Comparison of ENCODE assay signal across 9 mouse cellular contexts in genomic region chr11:103381956-103382613, GRCm38 (mm10). TPM values are rescaled to one million over a fixed set of nuclear protein-coding genes. Genes with fewer than 3 reads are reported as not detected.
A peak's percentile ranks its signal among the peaks of the same experiment; 100 is the strongest.
DNase-seq lines count a peak whose midpoint lies in the region; ATAC-seq and TF ChIP-seq lines count a peak whose summit lies in the region.
"Had no signal": no experiment of that assay in that cellular context is flagged by ENCODE, and none has a peak within 500 bp of the region (broad histone marks: within the 10 kb centered on the region; RNA-seq: fewer than 3 reads in every experiment).

No protein-coding gene starts in this region.

- WGBS in stomach, embryonic 16.5 days = 42% methylated on average over 5 of the region's 5 CpGs
- WGBS in forebrain, embryonic 12.5 days = 84% methylated on average over 5 of the region's 5 CpGs

- H3K4me1 ChIP-seq in cortical plate, adult 2 months (ENCODE audit: control insufficient read depth, insufficient read depth, low read length) = peaks cover 10% of the 10 kb centered on the region
- H3K4me1 ChIP-seq in stomach, embryonic 16.5 days (ENCODE audit: control insufficient read depth, insufficient read depth, low read length) = peaks cover 10% of the 10 kb centered on the region
- no peaks in the 10 kb centered on the region for H3K4me1 ChIP-seq in forebrain, embryonic 12.5 days
- H3K4me1 ChIP-seq: neural tube, embryonic 12.5 days had no signal

- ATAC-seq in stomach, embryonic 16.5 days (ENCODE audit: insufficient read depth, low FRiP score) = peak; percentile 91
- no peak for ATAC-seq in forebrain, embryonic 12.5 days (ENCODE audit: low FRiP score)

- TF ChIP-seq POLR2A in cortical plate, adult 2 months (IDR thresholded peaks at IDR 0.05; ENCODE audit: extremely low read depth, insufficient read depth, low read length) = no peak

- H3K9ac ChIP-seq in stomach, embryonic 16.5 days (ENCODE audit: low read length) = no peak overlapping the region
- H3K9ac ChIP-seq in forebrain, embryonic 12.5 days = no peak overlapping the region
- H3K9ac ChIP-seq: neural tube, embryonic 12.5 days had no signal

- peak; percentile 54 to 81 for DNase-seq in urinary bladder, adult 18-20 months (ENCODE audit: low spot score in 2 of 2)
- no peak for DNase-seq in urinary bladder, postnatal 4 days (ENCODE audit: low spot score in 2 of 2)
- DNase-seq in heart, postnatal 4 days = peak; percentile 80
- DNase-seq in lung, adult 18-20 months = peak; percentile 89 to 92
- DNase-seq in cerebellum, postnatal 10 days = no peak

- H3K4me3 ChIP-seq in cortical plate, adult 2 months (ENCODE audit: insufficient read depth, low read length) = no peak overlapping the region
- no peak overlapping the region for H3K4me3 ChIP-seq in stomach, embryonic 16.5 days (replicated peaks; ENCODE audit: low read length)
- H3K4me3 ChIP-seq in forebrain, embryonic 12.5 days (replicated peaks) = no peak overlapping the region
- H3K4me3 ChIP-seq: neural tube, embryonic 12.5 days had no signal

- H3K36me3 ChIP-seq in stomach, embryonic 16.5 days (ENCODE audit: control insufficient read depth, insufficient read depth, low read length) = no peaks in the 10 kb centered on the region; the same call in 1 of the 2 replicates
- peaks cover 38% of the 10 kb centered on the region for H3K36me3 ChIP-seq in forebrain, embryonic 12.5 days (replicated peaks)

- H3K27ac ChIP-seq in cortical plate, adult 2 months (ENCODE audit: insufficient read depth, low read length) = 0 out of 2 replicates have a peak overlapping the region, but pooled peaks have one; percentile 12
- peak overlapping the region; percentile 84 for H3K27ac ChIP-seq in stomach, embryonic 16.5 days (ENCODE audit: low read length)
- H3K27ac ChIP-seq in forebrain, embryonic 12.5 days = no peak overlapping the region
- H3K27ac ChIP-seq: neural tube, embryonic 12.5 days had no signal

- no peaks in the 10 kb centered on the region for H3K9me3 ChIP-seq in stomach, embryonic 16.5 days (replicated peaks; ENCODE audit: control insufficient read depth, low read length)
- no peaks in the 10 kb centered on the region for H3K9me3 ChIP-seq in forebrain, embryonic 12.5 days
- H3K9me3 ChIP-seq: neural tube, embryonic 12.5 days had no signal

- H3K27me3 ChIP-seq in stomach, embryonic 16.5 days (ENCODE audit: control insufficient read depth, insufficient read depth, low read length) = no peaks in the 10 kb centered on the region
- no peaks in the 10 kb centered on the region for H3K27me3 ChIP-seq in forebrain, embryonic 12.5 days
- H3K27me3 ChIP-seq: neural tube, embryonic 12.5 days had no signal

- no peak overlapping the region for H3K4me2 ChIP-seq in stomach, embryonic 16.5 days (ENCODE audit: low read depth, low read length)
- no peak overlapping the region for H3K4me2 ChIP-seq in forebrain, embryonic 12.5 days
- H3K4me2 ChIP-seq: neural tube, embryonic 12.5 days had no signal

- no peak for TF ChIP-seq CTCF in cortical plate, adult 2 months (IDR thresholded peaks at IDR 0.05; ENCODE audit: extremely low read depth, insufficient read depth, low read length)

RNA-seq across cellular contexts. Expression of gene Arhgap27, which starts 18.6 kb away (rescaled TPM):
- polyA plus RNA-seq in cortical plate, adult 2 months (2012; rRNA removed) = 11.8 and 13.2 TPM in 2 replicates
- 10 to 100 TPM; 23.5 to 25.4 TPM for total RNA-seq in heart, postnatal 4 days (2021)
- 19.1 and 22.0 TPM in 2 replicates for polyA plus RNA-seq in stomach, embryonic 16.5 days (2015; fragmentation: Nextera tagmentation; extraction: Ambion mirVana)
- 3.2 and 3.7 TPM in 2 replicates for polyA plus RNA-seq in forebrain, embryonic 12.5 days (2016; fragmentation: Nextera tagmentation; extraction: Ambion mirVana)

RNA-seq across cellular contexts. Expression of gene Plekhm1, which starts 30.4 kb away (rescaled TPM):
- polyA plus RNA-seq in cortical plate, adult 2 months (2012; rRNA removed) = 16.0 and 16.5 TPM in 2 replicates
- 1 to 10 TPM; 8.6 to 9.5 TPM for total RNA-seq in heart, postnatal 4 days (2021)
- polyA plus RNA-seq in stomach, embryonic 16.5 days (2015; fragmentation: Nextera tagmentation; extraction: Ambion mirVana) = 7.5 and 8.5 TPM in 2 replicates
- 10.3 and 11.1 TPM in 2 replicates for polyA plus RNA-seq in forebrain, embryonic 12.5 days (2016; fragmentation: Nextera tagmentation; extraction: Ambion mirVana)

Comparison
In these comparisons a context has a peak if more than half of its experiments do, and no peak if none do; other contexts are left out.
1. DNase-seq: peak in urinary bladder, adult 18-20 months (2 of 2), heart, postnatal 4 days (single experiment) and lung, adult 18-20 months (2 of 2); none in urinary bladder, postnatal 4 days (0 of 2) and cerebellum, postnatal 10 days (0 of 2).